ENCODE assay signal across 10 mouse cellular contexts in the genomic region with DNA sequence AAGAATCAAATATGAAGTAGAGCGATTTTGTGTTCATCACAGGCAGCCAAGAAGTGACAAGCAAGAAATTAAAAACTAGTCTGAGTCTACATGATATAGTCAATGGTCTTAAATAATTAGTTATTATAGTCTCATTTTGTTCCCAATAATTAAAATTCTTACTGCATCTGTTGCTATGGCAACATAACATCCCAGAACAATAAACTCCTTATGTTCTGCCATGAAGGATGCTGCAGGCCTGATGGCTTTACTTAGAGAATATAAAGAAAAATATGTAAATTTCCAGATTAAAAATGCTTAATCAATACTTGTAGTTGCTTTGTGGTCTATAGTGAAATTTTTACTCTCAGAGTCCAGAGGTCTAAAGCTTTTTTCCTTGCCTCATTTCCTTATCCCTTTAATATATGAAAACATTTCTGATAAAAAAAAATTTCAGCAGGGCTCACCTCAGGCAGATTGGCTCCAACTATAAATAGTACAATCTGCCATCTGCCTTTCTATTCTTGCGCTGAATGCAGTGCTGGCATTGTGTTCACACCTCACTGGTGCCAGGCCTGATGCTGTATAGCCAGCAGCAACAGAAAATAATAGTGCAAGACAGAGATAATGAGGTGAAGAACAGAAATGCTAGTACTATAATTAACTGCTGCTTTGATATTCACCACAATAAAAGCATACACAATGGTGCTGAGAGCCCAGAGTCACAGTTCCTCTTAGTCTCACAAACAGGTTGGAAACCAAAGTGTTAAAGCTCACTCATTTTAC.
DNase-seq lines count a peak whose midpoint lies in the region; ATAC-seq and TF ChIP-seq lines count a peak whose summit lies in the region.
"Had no signal": no experiment of that assay in that cellular context is flagged by ENCODE, and none has a peak within 500 bp of the region (broad histone marks: within the 10 kb centered on the region; RNA-seq: fewer than 3 reads in every experiment).

No protein-coding gene starts in this region.

- H3K27ac ChIP-seq in hindbrain, embryonic 11.5 days (ENCODE audit: low read depth, low read length) = no peak overlapping the region
- H3K27ac ChIP-seq in hindbrain, embryonic 10.5 days = no peak overlapping the region
- H3K27ac ChIP-seq in heart, embryonic 16.5 days (ENCODE audit: low read length) = peak overlapping the region; percentile 61
- H3K27ac ChIP-seq in left cerebral cortex, adult 2 months = peak overlapping the region; percentile 12; the same call in 1 of the 2 replicates
- H3K27ac ChIP-seq: liver, embryonic 13.5 days had no signal

- intact Hi-C loops in left cerebral cortex, adult 2 months (cut with DNase I) = no loop called here

- no peak overlapping the region for H3K9ac ChIP-seq in hindbrain, embryonic 11.5 days (ENCODE audit: low read depth, low read length)
- no peak overlapping the region for H3K9ac ChIP-seq in heart, embryonic 16.5 days (ENCODE audit: low read length)
- H3K9ac ChIP-seq: liver, embryonic 13.5 days had no signal

- no peak overlapping the region for H3K4me3 ChIP-seq in hindbrain, embryonic 11.5 days (ENCODE audit: low read depth, low read length)
- no peak overlapping the region for H3K4me3 ChIP-seq in hindbrain, embryonic 10.5 days
- no peak overlapping the region for H3K4me3 ChIP-seq in heart, embryonic 16.5 days (ENCODE audit: low read length)
- no peak overlapping the region for H3K4me3 ChIP-seq in left cerebral cortex, adult 2 months
- H3K4me3 ChIP-seq: liver, embryonic 13.5 days had no signal

- H3K9me3 ChIP-seq in hindbrain, embryonic 11.5 days (ENCODE audit: control insufficient read depth, low read length) = no peaks in the 10 kb centered on the region
- H3K9me3 ChIP-seq in hindbrain, embryonic 10.5 days = no peaks in the 10 kb centered on the region
- no peaks in the 10 kb centered on the region for H3K9me3 ChIP-seq in heart, embryonic 16.5 days (replicated peaks; ENCODE audit: control insufficient read depth, low read length)
- H3K9me3 ChIP-seq: liver, embryonic 13.5 days had no signal

- no peak for DNase-seq in hindbrain, embryonic 11.5 days (ENCODE audit: low spot score)
- DNase-seq in hindbrain, embryonic 10.5 days (ENCODE audit: low spot score) = no peak
- DNase-seq in left cerebral cortex, adult 2 months (ENCODE audit: extremely low spot score in 1 of 2, low spot score in 2 of 2) = peak; percentile 25 to 40
- DNase-seq in right cerebral cortex, postnatal 4 days = peak; percentile 22
- no peak for DNase-seq in yolk sac, embryonic 10.5 days (ENCODE audit: low spot score)
- DNase-seq in ovary, postnatal 14 days (ENCODE audit: low spot score) = no peak
- DNase-seq in urinary bladder, postnatal 36 days (ENCODE audit: low spot score in 2 of 2) = no peak
- DNase-seq: B cell, adult 2 months; liver, embryonic 13.5 days had no signal

- H3K27me3 ChIP-seq in hindbrain, embryonic 11.5 days (ENCODE audit: control insufficient read depth, insufficient read depth, low read length) = no peaks in the 10 kb centered on the region
- no peaks in the 10 kb centered on the region for H3K27me3 ChIP-seq in hindbrain, embryonic 10.5 days (ENCODE audit: insufficient read depth, poor library complexity, severe bottlenecking)
- H3K27me3 ChIP-seq in heart, embryonic 16.5 days (ENCODE audit: control insufficient read depth, insufficient read depth, low read length) = no peaks in the 10 kb centered on the region
- H3K27me3 ChIP-seq: liver, embryonic 13.5 days had no signal

- no peak overlapping the region for H3K4me2 ChIP-seq in hindbrain, embryonic 11.5 days (replicated peaks; ENCODE audit: low read depth, low read length)
- no peak overlapping the region for H3K4me2 ChIP-seq in heart, embryonic 16.5 days (ENCODE audit: low read depth, low read length)
- H3K4me2 ChIP-seq: liver, embryonic 13.5 days had no signal

- TF ChIP-seq CTCF in left cerebral cortex, adult 2 months (IDR thresholded peaks at IDR 0.05) = no peak

- ATAC-seq in hindbrain, embryonic 11.5 days (ENCODE audit: low FRiP score) = peak; percentile 67; the same call in 1 of the 2 replicates
- peak; percentile 89 for ATAC-seq in heart, embryonic 16.5 days (replicated peaks; ENCODE audit: extremely low read depth, insufficient read depth, low FRiP score)

- no peaks in the 10 kb centered on the region for H3K36me3 ChIP-seq in hindbrain, embryonic 11.5 days (ENCODE audit: control insufficient read depth, insufficient read depth, low read length)
- H3K36me3 ChIP-seq in hindbrain, embryonic 10.5 days = no peaks in the 10 kb centered on the region
- H3K36me3 ChIP-seq in heart, embryonic 16.5 days (ENCODE audit: control insufficient read depth, insufficient read depth) = no peaks in the 10 kb centered on the region
- H3K36me3 ChIP-seq: liver, embryonic 13.5 days had no signal

- 68% methylated on average over 2 of the region's 2 CpGs for WGBS in hindbrain, embryonic 11.5 days
- 83% methylated on average over 2 of the region's 2 CpGs for WGBS in hindbrain, embryonic 10.5 days
- 64% methylated on average over 2 of the region's 2 CpGs for WGBS in heart, embryonic 16.5 days

- H3K4me1 ChIP-seq in hindbrain, embryonic 11.5 days (replicated peaks; ENCODE audit: control insufficient read depth, insufficient read depth, low read length) = 0 out of 2 replicates have a peak, but pooled peaks cover 2% of the 10 kb centered on the region
- H3K4me1 ChIP-seq in hindbrain, embryonic 10.5 days (replicated peaks) = peaks cover 8% of the 10 kb centered on the region; the same call in 1 of the 2 replicates
- peaks cover 20% of the 10 kb centered on the region for H3K4me1 ChIP-seq in heart, embryonic 16.5 days (ENCODE audit: control insufficient read depth, insufficient read depth, low read length)
- H3K4me1 ChIP-seq: liver, embryonic 13.5 days had no signal

Comparison
In these comparisons a context has a peak if more than half of its experiments do, and no peak if none do; other contexts are left out.
1. DNase-seq: peak in left cerebral cortex, adult 2 months (2 of 2) and right cerebral cortex, postnatal 4 days (single experiment); none in hindbrain, embryonic 11.5 days (single experiment), hindbrain, embryonic 10.5 days (single experiment), yolk sac, embryonic 10.5 days (single experiment), ovary, postnatal 14 days (single experiment) and urinary bladder, postnatal 36 days (0 of 2).
2. H3K27ac ChIP-seq: peak in heart, embryonic 16.5 days (single experiment) and left cerebral cortex, adult 2 months (single experiment); none in hindbrain, embryonic 11.5 days (single experiment) and hindbrain, embryonic 10.5 days (single experiment).